ENCODE assay signal across 25 mouse cellular contexts in genomic region chr11:17853246-17853804, GRCm38 (mm10).
DNase-seq lines count a peak whose midpoint lies in the region; ATAC-seq and TF ChIP-seq lines count a peak whose summit lies in the region.
"Had no signal": no experiment of that assay in that cellular context is flagged by ENCODE, and none has a peak within 500 bp of the region (broad histone marks: within the 10 kb centered on the region; RNA-seq: fewer than 3 reads in every experiment).

No protein-coding gene starts in this region.

- no peak for ATAC-seq in erythroid progenitor cell, adult 5-6 weeks (replicated peaks; ENCODE audit: low FRiP score, poor library complexity, severe bottlenecking)
- ATAC-seq: activated CD4-positive, CD25-positive, alpha-beta regulatory T cell, adult 4 months; CD4-positive, CD25-positive, alpha-beta regulatory T cell, adult 4 months; forebrain, embryonic 13.5 days; hindbrain, postnatal 0 days had no signal

- intact Hi-C loops in heart, postnatal 10 days (cut with DNase I): no loop called here
- intact Hi-C loops in heart, postnatal 14 days (cut with DNase I): no loop called here

- no peak overlapping the region for H3K4me3 ChIP-seq in ES-E14 (ENCODE audit: insufficient read depth in 1 of 2, low read depth in 1 of 2, low read length in 2 of 2, poor library complexity in 1 of 2, severe bottlenecking in 1 of 2)
- H3K4me3 ChIP-seq: embryonic facial prominence, embryonic 13.5 days; forebrain, embryonic 13.5 days; gastrocnemius, adult 2 months; heart, adult 2 months; heart, embryonic 15.5 days; hindbrain, embryonic 12.5 days had no signal

- in situ Hi-C loops in ES-E14 (cut with MboI; ENCODE audit: low sequenced_read_pairs in 2 of 2, unreplicated experiment in 2 of 2): no loop called here

- H3K27ac ChIP-seq in ES-E14 (ENCODE audit: insufficient read depth, low read depth, low read length, poor library complexity, severe bottlenecking): no peak overlapping the region
- H3K27ac ChIP-seq: embryonic facial prominence, embryonic 13.5 days; forebrain, embryonic 13.5 days; gastrocnemius, adult 2 months; heart, adult 2 months; heart, embryonic 15.5 days; hindbrain, embryonic 12.5 days; hindbrain, postnatal 0 days had no signal

- no peaks in the 10 kb centered on the region for H3K36me3 ChIP-seq in ES-E14 (ENCODE audit: control insufficient read depth, insufficient read depth, low read length, poor library complexity, severe bottlenecking)
- H3K36me3 ChIP-seq: embryonic facial prominence, embryonic 13.5 days; heart, embryonic 15.5 days; hindbrain, embryonic 12.5 days had no signal

- peaks cover 5 to 6% of the 10 kb centered on the region in 2 experiments; a peak in 3 of 4 replicates for H3K4me1 ChIP-seq in ES-E14 (ENCODE audit: control insufficient read depth in 2 of 2, insufficient read depth in 2 of 2, low read length in 2 of 2, poor library complexity in 1 of 2)
- H3K4me1 ChIP-seq: heart, embryonic 15.5 days had no signal

- DNase-seq in heart, adult 11 months: peak; percentile 40
- DNase-seq in heart, postnatal 10 days: no peak
- DNase-seq in ES-E14 (ENCODE audit: low read depth, low spot score): peak; percentile 60
- peak; percentile 59 for DNase-seq in embryo, embryonic 10 days (ENCODE audit: low spot score)
- DNase-seq in heart, postnatal 14 days: no peak
- DNase-seq in gastrocnemius, postnatal 4 days (ENCODE audit: low spot score in 2 of 2): no peak
- DNase-seq: adrenal gland, postnatal 14 days; B cell, adult 2 months; cerebellum, adult 11-12 months; cerebellum, adult 9-10 months; cerebellum, postnatal 36 days; gastrocnemius, adult 2 months; gastrocnemius, postnatal 36 days; heart, adult 2 months; heart, postnatal 36 days; kidney, adult 11 months; kidney, adult 9 months had no signal

- no peak overlapping the region for H3K9ac ChIP-seq in ES-E14 (ENCODE audit: insufficient read depth, low read depth, low read length, poor library complexity, severe bottlenecking)
- H3K9ac ChIP-seq: embryonic facial prominence, embryonic 13.5 days; forebrain, embryonic 13.5 days; heart, embryonic 15.5 days; hindbrain, embryonic 12.5 days had no signal

- no peaks in the 10 kb centered on the region for H3K9me3 ChIP-seq in ES-E14 (ENCODE audit: control insufficient read depth, insufficient read depth, low read depth, low read length)
- H3K9me3 ChIP-seq: embryonic facial prominence, embryonic 13.5 days; forebrain, embryonic 13.5 days; heart, embryonic 15.5 days; hindbrain, embryonic 12.5 days had no signal

TF ChIP-seq in ES-E14, 5 proteins besides CTCF, POLR2A, EP300 and RAD21:
- TF ChIP-seq HCFC1 (IDR thresholded peaks at IDR 0.05; ENCODE audit: borderline replicate concordance, insufficient read depth, low read length) (no peak), CHD2 (IDR thresholded peaks at IDR 0.05; ENCODE audit: low read depth, low read length) (no peak), ZNF384 (IDR thresholded peaks at IDR 0.05; ENCODE audit: low read depth, low read length) (no peak), MAFK (IDR thresholded peaks at IDR 0.05; ENCODE audit: insufficient read depth, low read depth, low read length) (no peak), ZC3H11A (IDR thresholded peaks at IDR 0.05; ENCODE audit: borderline replicate concordance, low read depth, low read length) (no peak)

Comparison
In these comparisons a context has a peak if more than half of its experiments do, and no peak if none do; other contexts are left out.
1. DNase-seq: peak in heart, adult 11 months (single experiment), ES-E14 (single experiment) and embryo, embryonic 10 days (single experiment); none in heart, postnatal 10 days (0 of 2), heart, postnatal 14 days (0 of 2) and gastrocnemius, postnatal 4 days (0 of 2).